Mouse (Mus musculus): ENCODE data around the gene Bmp5.

GRCm38 (mm10) chr9:75781600-75781999 lies 6.4 kb downstream of the Bmp5 start:
- TF ChIP-seq POLR2A (IDR thresholded peaks at IDR 0.05; ENCODE audit: insufficient read length, low read depth) (no peak), POLR2AphosphoS2 (IDR thresholded peaks at IDR 0.05; ENCODE audit: insufficient read length, low read depth) (no peak), MAX (IDR thresholded peaks at IDR 0.05; ENCODE audit: low read depth) (no peak), E2F4 (IDR thresholded peaks at IDR 0.05; ENCODE audit: insufficient read depth) (no peak), USF1 (IDR thresholded peaks at IDR 0.05; ENCODE audit: low read depth) (no peak), TCF12 (IDR thresholded peaks at IDR 0.05; ENCODE audit: insufficient read depth, poor library complexity, severe bottlenecking) (no peak), TCF3 (IDR thresholded peaks at IDR 0.05; ENCODE audit: insufficient read length, low read depth) (no peak)

Data from myocyte (in vitro differentiated cells).